Mouse (Mus musculus): Measurements from ENCODE around the gene Dner. TPM values are rescaled to one million over a fixed set of nuclear protein-coding genes. Genes with fewer than 3 reads are reported as not detected.

Gene Dner
- polyA plus RNA-seq, 1 experiment from 2014 or later, result 6.3 TPM

DNA sequence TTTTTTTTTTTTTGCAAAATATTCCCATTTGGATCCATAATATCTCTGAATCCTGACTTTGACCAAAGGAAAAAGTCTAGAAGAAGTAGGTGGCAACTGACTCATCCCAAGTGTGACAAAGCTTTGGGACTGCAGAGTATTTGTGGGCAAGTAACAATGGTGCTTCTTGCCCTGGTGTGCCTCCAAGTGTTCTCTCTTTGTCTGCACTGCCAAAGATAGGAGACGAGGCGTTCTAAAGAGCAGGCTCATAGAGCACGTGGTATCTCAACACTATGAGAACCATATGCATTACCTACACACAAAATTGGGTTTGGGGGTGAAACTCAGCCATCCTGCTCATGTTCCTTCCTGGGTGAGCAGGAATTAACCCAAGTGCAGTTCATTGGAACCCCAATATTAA is 221.7 kb downstream of the Dner start:
- Histone ChIP-seq H3K9me3 (no peaks in the 10 kb centered on the region), H3K4me3 (no peak overlapping the region), H3K27me3 (peaks cover 21% of the 10 kb centered on the region; the same call in 1 of the 2 replicates), H3K27ac (no peak overlapping the region), H3K9ac (no peak overlapping the region), H3K4me2 (no peak overlapping the region), H3K4me1 (no peaks in the 10 kb centered on the region), H3K36me3 (no peaks in the 10 kb centered on the region)
- 77% methylated on average over 3 of the region's 3 CpGs for WGBS
- no peak for ATAC-seq (ENCODE audit: insufficient number of reproducible peaks, insufficient read depth, low FRiP score, low TSS enrichment, low read depth)

DNA sequence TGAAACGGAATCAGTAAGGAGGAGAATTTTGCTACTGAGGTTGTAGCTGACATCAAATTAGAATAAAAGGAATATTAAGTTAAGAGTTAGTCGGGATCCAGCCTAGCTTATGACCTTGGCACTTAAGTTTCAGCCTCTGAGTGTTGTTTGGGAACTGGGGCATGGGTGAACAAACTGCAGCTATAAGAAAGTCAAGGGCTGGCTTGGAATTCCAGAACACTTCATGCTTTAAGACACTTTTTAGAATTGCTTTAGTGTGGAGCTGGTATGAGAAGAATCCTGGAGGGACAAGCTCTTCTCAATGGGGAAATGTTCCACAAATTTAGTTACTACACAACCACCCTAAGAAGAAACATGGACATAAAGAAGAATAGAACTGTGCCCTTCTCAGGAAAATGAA is 223.8 kb downstream of the Dner start:
- no peak overlapping the region for H3K4me2 ChIP-seq
- H3K27ac ChIP-seq, result no peak overlapping the region
- H3K9me3 ChIP-seq, result no peaks in the 10 kb centered on the region
- no peak for ATAC-seq (ENCODE audit: insufficient number of reproducible peaks, insufficient read depth, low FRiP score, low TSS enrichment, low read depth)
- H3K27me3 ChIP-seq, result peaks cover 22% of the 10 kb centered on the region; the same call in 1 of the 2 replicates
- H3K4me3 ChIP-seq, result no peak overlapping the region
- no peak overlapping the region for H3K9ac ChIP-seq
- WGBS, result 77% methylated on average over 2 of the region's 2 CpGs
- H3K36me3 ChIP-seq, result no peaks in the 10 kb centered on the region
- H3K4me1 ChIP-seq, result no peaks in the 10 kb centered on the region

DNA sequence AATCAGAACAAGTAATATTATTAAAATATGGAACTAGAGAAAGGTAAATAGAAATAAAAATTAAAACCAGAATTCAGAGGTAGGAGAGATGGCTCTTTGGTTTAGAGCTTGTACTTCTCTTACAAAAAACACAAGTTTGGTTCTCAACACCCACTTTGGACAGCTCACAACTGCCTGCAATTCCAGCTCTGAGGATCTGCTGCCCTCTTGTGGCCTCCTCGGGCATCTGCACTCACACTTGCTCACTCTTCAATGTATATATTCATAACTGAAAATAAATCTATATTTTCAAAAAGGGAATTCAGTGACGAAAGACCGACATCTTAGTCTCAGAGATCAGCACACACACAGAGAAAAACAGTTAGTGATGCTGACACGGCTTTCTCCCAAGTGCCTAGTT is 225.7 kb downstream of the Dner start:
- H3K36me3 ChIP-seq, result no peaks in the 10 kb centered on the region
- 69% methylated on average over 4 of the region's 4 CpGs for WGBS
- no peak overlapping the region for H3K4me2 ChIP-seq
- H3K9ac ChIP-seq, result no peak overlapping the region
- H3K4me3 ChIP-seq, result no peak overlapping the region
- no peak for ATAC-seq (ENCODE audit: insufficient number of reproducible peaks, insufficient read depth, low FRiP score, low TSS enrichment, low read depth)
- H3K9me3 ChIP-seq, result no peaks in the 10 kb centered on the region
- peaks cover 17% of the 10 kb centered on the region; the same call in 1 of the 2 replicates for H3K27me3 ChIP-seq
- H3K27ac ChIP-seq, result no peak overlapping the region
- no peaks in the 10 kb centered on the region for H3K4me1 ChIP-seq

DNA sequence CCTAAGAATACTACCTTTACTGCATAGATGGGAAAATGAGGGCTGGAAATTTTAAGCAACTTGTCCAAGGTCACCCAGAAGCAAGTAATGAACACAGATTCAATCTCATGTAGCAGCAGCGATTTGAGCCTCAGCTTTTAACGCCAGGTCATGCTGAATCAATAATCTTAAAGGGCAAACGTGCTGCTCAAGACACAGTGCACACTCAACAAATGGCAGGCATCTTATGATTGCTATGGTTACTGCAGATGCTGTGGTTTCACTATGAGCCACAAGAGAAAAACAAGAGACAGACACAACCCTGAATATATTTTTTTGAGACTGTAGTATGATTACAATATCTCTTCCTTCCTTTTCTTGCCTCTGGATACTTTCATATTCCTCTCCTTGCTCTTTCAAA is 228.4 kb downstream of the Dner start:
- 50% methylated on average over 3 of the region's 3 CpGs for WGBS
- no peak overlapping the region for H3K4me2 ChIP-seq
- H3K9me3 ChIP-seq, result no peaks in the 10 kb centered on the region
- H3K4me1 ChIP-seq, result no peaks in the 10 kb centered on the region
- no peaks in the 10 kb centered on the region for H3K36me3 ChIP-seq
- H3K27ac ChIP-seq, result no peak overlapping the region
- ATAC-seq (ENCODE audit: insufficient number of reproducible peaks, insufficient read depth, low FRiP score, low TSS enrichment, low read depth), result no peak
- peaks cover 8% of the 10 kb centered on the region; the same call in 1 of the 2 replicates for H3K27me3 ChIP-seq
- H3K4me3 ChIP-seq, result no peak overlapping the region
- no peak overlapping the region for H3K9ac ChIP-seq

DNA sequence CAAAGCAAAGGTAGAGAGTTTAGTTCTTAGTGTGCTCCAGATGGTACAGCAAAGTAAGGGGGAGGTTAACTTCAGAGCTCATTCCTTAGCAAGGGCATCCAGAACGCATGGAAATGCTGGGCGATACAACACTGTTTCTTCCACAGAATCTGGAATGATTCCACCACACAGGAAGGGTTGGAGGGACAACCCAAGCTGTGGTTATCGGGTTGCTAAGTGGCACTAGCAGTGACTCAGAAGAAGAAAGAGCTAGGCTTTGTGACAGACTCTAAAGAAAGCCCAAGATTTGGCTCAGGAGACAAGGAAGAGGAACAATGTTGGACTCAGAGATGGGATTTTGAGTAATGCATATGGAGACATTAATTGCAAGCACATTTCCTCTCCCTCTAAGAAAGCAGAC is 231.3 kb downstream of the Dner start:
- Histone ChIP-seq H3K27ac (no peak overlapping the region), H3K4me3 (no peak overlapping the region), H3K27me3 (0 out of 2 replicates have a peak, but pooled peaks cover 3% of the 10 kb centered on the region), H3K9me3 (no peaks in the 10 kb centered on the region), H3K4me1 (no peaks in the 10 kb centered on the region), H3K36me3 (no peaks in the 10 kb centered on the region), H3K4me2 (no peak overlapping the region), H3K9ac (no peak overlapping the region)
- no peak for ATAC-seq (ENCODE audit: insufficient number of reproducible peaks, insufficient read depth, low FRiP score, low TSS enrichment, low read depth)
- 91% methylated on average over 3 of the region's 3 CpGs for WGBS

DNA sequence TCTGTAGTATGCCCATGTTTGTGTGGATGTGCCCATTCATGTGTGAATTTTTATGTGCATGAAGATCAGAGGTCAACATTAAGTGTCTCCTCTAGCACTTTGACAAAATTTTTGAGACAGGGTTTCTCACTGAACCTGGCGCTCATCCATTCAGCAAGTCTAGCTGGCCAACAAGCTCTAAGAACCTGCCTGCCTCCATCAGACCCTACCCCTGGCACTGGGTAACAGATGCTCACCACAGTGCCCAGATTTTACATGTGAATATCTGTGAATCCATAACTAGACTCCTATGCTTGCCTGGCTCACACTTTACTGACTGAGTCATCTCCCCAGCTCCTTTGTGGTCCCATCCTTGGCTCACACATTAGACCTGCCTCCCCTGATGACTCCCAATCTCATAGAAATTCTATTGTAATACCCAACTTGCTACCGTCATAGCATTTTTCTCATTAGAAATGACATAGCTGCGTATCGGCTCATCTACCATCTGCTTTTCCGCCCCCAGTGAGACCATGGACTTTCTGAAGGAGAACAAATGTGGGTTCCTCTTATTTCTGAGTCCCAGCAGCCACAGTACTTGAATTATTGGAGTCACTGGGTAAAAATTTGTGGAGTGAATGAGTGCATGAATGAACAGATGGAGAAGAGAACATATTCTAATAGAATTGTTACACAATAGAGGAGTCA is 231.9 kb downstream of the Dner start:
- Histone ChIP-seq H3K9ac (no peak overlapping the region), H3K27ac (no peak overlapping the region), H3K9me3 (no peaks in the 10 kb centered on the region), H3K4me1 (no peaks in the 10 kb centered on the region), H3K36me3 (no peaks in the 10 kb centered on the region), H3K27me3 (no peaks in the 10 kb centered on the region), H3K4me2 (no peak overlapping the region), H3K4me3 (no peak overlapping the region)
- WGBS, result 91% methylated on average over 5 of the region's 5 CpGs
- ATAC-seq (ENCODE audit: insufficient number of reproducible peaks, insufficient read depth, low FRiP score, low TSS enrichment, low read depth), result no peak

DNA sequence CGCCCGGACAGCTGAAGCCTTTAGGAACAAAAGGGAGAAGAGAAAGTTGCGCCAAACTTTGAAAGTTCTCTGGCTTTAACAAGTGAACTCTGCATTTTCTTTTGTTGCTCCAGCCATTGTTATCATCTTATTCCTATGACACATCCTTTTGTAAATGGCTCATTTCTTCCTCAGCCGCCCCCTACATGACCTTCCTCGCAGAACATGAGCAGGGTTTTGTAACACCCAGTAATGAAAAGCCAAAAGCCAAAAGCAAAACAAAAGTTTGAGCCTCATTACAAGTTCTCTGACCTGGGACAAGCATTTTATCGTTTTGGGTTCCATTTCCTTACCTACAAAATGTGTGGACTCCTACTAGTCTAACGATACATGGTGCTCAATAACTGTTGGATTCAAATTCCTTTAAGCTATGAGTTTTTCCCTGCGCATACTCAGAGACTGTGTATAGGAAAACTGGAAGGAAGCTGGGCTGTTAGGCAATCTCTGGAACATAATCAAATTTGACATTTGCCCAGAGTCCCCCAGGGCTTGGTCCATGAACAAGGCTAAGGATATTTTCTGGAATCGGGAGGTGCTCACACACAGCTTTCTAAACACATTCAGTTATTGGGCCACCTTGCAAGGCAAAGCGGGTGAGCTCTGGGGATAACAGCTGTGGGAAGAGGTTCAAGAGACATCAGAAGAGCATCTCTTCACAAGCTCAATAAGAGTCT is 246.3 kb downstream of the Dner start:
- Histone ChIP-seq H3K4me1 (no peaks in the 10 kb centered on the region), H3K4me2 (no peak overlapping the region), H3K9me3 (no peaks in the 10 kb centered on the region), H3K27ac (no peak overlapping the region), H3K27me3 (no peaks in the 10 kb centered on the region), H3K9ac (no peak overlapping the region), H3K4me3 (no peak overlapping the region), H3K36me3 (no peaks in the 10 kb centered on the region)
- no peak for ATAC-seq (ENCODE audit: insufficient number of reproducible peaks, insufficient read depth, low FRiP score, low TSS enrichment, low read depth)
- 84% methylated on average over 10 of the region's 10 CpGs for WGBS

DNA sequence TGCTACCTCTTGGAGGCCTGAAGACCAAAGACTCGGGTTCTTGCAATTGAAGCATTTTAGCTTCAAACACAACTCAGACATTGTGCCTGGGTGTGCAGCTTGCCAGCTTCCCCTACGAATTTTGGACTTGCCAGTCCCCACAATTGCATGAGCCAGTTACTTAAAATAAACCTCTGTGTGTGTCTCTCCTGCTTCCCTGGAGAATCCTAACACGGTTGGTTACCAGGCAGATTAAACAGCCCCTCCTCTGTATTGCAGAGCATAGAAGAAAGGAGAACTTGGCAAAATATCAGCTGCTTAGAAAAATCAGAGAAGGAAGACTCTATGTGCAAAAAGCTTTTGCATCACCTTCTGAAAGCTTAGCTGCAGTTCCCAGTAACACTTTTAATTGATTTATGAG is 252.4 kb downstream of the Dner start:
- 63% methylated on average over 3 of the region's 3 CpGs for WGBS
- H3K27ac ChIP-seq, result no peak overlapping the region

DNA sequence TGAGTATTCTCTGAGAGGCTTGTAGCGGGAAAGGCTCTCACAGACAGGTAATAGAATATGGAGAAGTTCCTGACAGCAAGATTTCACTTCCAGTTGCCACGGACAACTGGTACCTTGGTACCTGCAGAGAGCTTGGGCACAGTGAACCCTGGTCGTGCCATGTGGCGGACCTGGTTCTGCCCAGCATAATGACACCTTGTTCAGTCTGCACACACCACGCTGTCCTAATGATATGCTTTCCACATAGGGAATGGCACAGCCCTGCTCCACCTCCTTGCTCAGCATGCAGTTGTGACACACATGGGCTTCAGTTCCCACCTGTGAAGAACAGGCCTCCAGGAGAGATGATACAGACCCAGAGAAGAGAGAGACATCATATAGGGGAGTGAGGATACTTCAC is 253.0 kb downstream of the Dner start:
- Histone ChIP-seq H3K27ac (no peak overlapping the region), H3K27me3 (no peaks in the 10 kb centered on the region), H3K36me3 (no peaks in the 10 kb centered on the region), H3K4me3 (no peak overlapping the region), H3K4me1 (no peaks in the 10 kb centered on the region), H3K4me2 (no peak overlapping the region), H3K9ac (no peak overlapping the region), H3K9me3 (no peaks in the 10 kb centered on the region)
- ATAC-seq (ENCODE audit: insufficient number of reproducible peaks, insufficient read depth, low FRiP score, low TSS enrichment, low read depth), result no peak
- WGBS, result 86% methylated on average over 5 of the region's 5 CpGs

More for the DNA sequence above, 252.4 kb downstream of the Dner start:
- no peak overlapping the region for H3K9ac ChIP-seq
- H3K4me3 ChIP-seq, result no peak overlapping the region
- no peaks in the 10 kb centered on the region for H3K36me3 ChIP-seq
- H3K9me3 ChIP-seq, result no peaks in the 10 kb centered on the region
- no peaks in the 10 kb centered on the region for H3K27me3 ChIP-seq
- no peaks in the 10 kb centered on the region for H3K4me1 ChIP-seq
- ATAC-seq (ENCODE audit: insufficient number of reproducible peaks, insufficient read depth, low FRiP score, low TSS enrichment, low read depth), result no peak
- no peak overlapping the region for H3K4me2 ChIP-seq

DNA sequence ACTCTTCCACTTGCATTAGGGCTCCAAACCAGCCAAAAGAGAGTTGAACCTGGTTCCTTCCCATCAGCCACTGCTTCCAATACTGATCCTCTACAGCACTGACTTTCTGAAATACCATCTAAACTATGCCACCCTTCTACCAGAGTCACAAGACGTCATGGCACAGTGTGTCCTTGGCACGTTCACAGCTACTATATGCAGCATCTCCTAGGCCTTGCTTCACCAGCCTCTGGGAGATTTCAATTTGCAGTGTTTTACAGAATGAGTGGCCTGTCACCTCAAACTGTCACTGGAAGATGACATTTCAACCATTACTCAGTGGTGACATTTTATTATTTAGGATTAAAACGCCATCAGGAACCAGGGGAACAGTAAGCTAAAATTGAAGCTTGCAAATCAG is 254.6 kb downstream of the Dner start:
- Histone ChIP-seq H3K36me3 (no peaks in the 10 kb centered on the region), H3K4me3 (no peak overlapping the region), H3K9me3 (no peaks in the 10 kb centered on the region), H3K4me2 (no peak overlapping the region), H3K27ac (no peak overlapping the region), H3K27me3 (no peaks in the 10 kb centered on the region), H3K4me1 (no peaks in the 10 kb centered on the region), H3K9ac (no peak overlapping the region)
- no peak for ATAC-seq (ENCODE audit: insufficient number of reproducible peaks, insufficient read depth, low FRiP score, low TSS enrichment, low read depth)
- 85% methylated on average over 3 of the region's 3 CpGs for WGBS

DNA sequence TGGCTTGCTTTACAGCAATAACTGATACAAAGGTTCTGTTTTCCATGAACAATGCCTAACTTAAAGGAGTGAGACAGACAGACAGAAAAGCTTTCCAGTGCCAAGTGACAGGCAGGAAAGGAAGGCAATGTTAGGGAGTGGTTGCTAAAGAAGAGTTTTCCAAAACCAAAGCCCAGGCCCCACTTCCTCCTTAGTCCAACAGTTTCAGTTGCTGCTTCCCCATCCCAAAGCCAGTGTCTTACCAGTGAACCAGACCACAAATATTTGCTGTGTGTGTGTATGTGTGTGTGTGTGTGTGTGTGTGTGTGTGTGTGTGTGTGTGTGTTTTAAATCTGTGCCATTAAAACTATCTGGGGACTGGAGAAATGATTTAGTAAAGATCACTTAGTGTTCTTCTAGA is 258.5 kb downstream of the Dner start:
- no peaks in the 10 kb centered on the region for H3K9me3 ChIP-seq
- H3K27ac ChIP-seq, result no peak overlapping the region
- no peaks in the 10 kb centered on the region for H3K4me1 ChIP-seq
- no peaks in the 10 kb centered on the region for H3K27me3 ChIP-seq
- no peak overlapping the region for H3K9ac ChIP-seq
- H3K4me3 ChIP-seq, result no peak overlapping the region
- ATAC-seq (ENCODE audit: insufficient number of reproducible peaks, insufficient read depth, low FRiP score, low TSS enrichment, low read depth), result no peak
- no peak overlapping the region for H3K4me2 ChIP-seq
- H3K36me3 ChIP-seq, result no peaks in the 10 kb centered on the region

DNA sequence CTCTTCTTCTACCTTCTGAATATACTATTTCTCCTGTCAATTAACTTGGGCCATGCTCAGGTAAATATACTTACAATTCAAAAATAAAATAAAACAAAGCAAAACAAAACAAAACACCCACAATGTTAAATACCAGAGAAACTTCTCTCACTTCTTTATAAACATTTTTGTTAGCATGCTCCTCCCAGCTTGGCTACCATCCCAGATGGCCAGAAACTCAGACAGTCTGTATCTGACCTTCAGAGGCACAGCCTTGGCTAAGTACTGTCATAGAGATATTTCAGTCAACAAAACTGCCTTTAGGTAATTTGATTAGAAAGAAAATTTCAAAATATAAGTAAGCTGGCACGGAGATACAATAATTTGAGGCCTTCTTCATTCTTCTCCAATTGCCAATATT is 259.7 kb downstream of the Dner start:
- H3K27ac ChIP-seq, result no peak overlapping the region
- H3K9ac ChIP-seq, result no peak overlapping the region
- H3K4me2 ChIP-seq, result no peak overlapping the region
- ATAC-seq (ENCODE audit: insufficient number of reproducible peaks, insufficient read depth, low FRiP score, low TSS enrichment, low read depth), result no peak
- no peaks in the 10 kb centered on the region for H3K4me1 ChIP-seq
- no peak overlapping the region for H3K4me3 ChIP-seq
- no peaks in the 10 kb centered on the region for H3K27me3 ChIP-seq
- 67% methylated on average over 1 of the region's 1 CpGs for WGBS
- no peaks in the 10 kb centered on the region for H3K36me3 ChIP-seq
- H3K9me3 ChIP-seq, result no peaks in the 10 kb centered on the region

All from embryonic facial prominence, embryonic 13.5 days (tissue).